Mouse (Mus musculus): ENCODE data around the gene Calhm3.

GRCm38 (mm10) chr19:47178431-47179271, 21.1 kb upstream of the Calhm3 start, which contains the start of gene Neurl1a:
- no peak for TF ChIP-seq CTCF (IDR thresholded peaks at IDR 0.05; ENCODE audit: low read depth)
- no peak for TF ChIP-seq EP300 (IDR thresholded peaks at IDR 0.05; ENCODE audit: low read depth)
